12 mouse cellular contexts compared by ENCODE assay signal in the genomic region with DNA sequence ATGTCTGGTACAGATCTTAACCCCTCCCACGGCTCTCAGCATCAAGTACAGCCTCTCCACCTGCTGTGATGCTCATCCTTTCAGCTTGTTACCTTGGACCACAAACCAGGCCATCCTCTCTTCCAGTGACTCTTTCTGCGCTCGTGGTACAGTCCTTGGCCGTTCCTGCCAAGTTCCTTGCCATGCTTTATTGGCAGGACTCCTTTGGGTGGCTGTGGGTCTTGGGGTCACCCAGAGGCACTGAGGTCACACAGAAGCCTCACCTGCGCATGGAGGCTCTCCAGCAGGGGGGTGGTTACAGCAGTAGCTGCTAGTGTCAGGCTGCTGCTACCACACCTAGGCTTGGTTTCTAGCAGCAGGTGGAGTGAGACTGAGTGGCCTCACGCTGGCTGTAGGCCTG.
"Had no signal": no experiment of that assay in that cellular context is flagged by ENCODE, and none has a peak within 500 bp of the region (broad histone marks: within the 10 kb centered on the region; RNA-seq: fewer than 3 reads in every experiment).

No protein-coding gene starts in this region.

- DNase-seq: kidney, postnatal 14 days; kidney, postnatal 4 days; layer of hippocampus, adult 9-11 months; liver; lung, adult 18-20 months; lung, postnatal 10 days; lung, postnatal 36 days; midbrain, embryonic 14.5 days; retina, postnatal 1 day; right cerebral cortex, postnatal 25 days; spleen, adult 18-20 months; thymus, postnatal 25 days had no signal
